Mouse (Mus musculus) limb, embryonic 13.5 days (tissue): ENCODE results near the gene Mpped1. TPM values are rescaled to one million over a fixed set of nuclear protein-coding genes. Genes with fewer than 3 reads are reported as not detected.

Experiments used
- ATAC-seq: fragments of 200-750 bp; cut with Nextera tagmentation; 2 replicates; pipeline ENCODE4 v1.8.0; 2017; ENCODE audit warnings: low read depth, moderate number of reproducible peaks, moderate TSS enrichment; ENCODE audit not compliant: low FRiP score
- H3K27ac ChIP-seq: fragments of 300-500 bp; sonication (generic); 2 replicates; pipeline ENCODE4 v1.5.1; 2015; ENCODE audit warnings: inconsistent platforms, mild to moderate bottlenecking, moderate library complexity
- H3K27me3 ChIP-seq: fragments of 300-500 bp; sonication (generic); 2 replicates; pipeline ENCODE4 v1.6.1; 2015; ENCODE audit warnings: mild to moderate bottlenecking, inconsistent platforms
- H3K36me3 ChIP-seq: fragments of 300-500 bp; sonication (generic); 2 replicates; pipeline ENCODE4 v1.6.1; 2015; ENCODE audit warnings: inconsistent platforms, mild to moderate bottlenecking, moderate library complexity
- H3K4me1 ChIP-seq: fragments of 300-500 bp; sonication (generic); 2 replicates; pipeline ENCODE4 v1.6.1; 2015; ENCODE audit warnings: inconsistent platforms
- H3K4me2 ChIP-seq: fragments of 300-500 bp; sonication (generic); replicated peaks from 2 replicates; pipeline ENCODE4 v1.6.1; 2015; ENCODE audit warnings: inconsistent platforms, mild to moderate bottlenecking, moderate library complexity
- H3K4me3 ChIP-seq: fragments of 300-500 bp; sonication (generic); 2 replicates; pipeline ENCODE4 v1.5.1; 2015; ENCODE audit warnings: moderate library complexity, mild to moderate bottlenecking, inconsistent platforms
- H3K9ac ChIP-seq: fragments of 300-500 bp; sonication (generic); 2 replicates; pipeline ENCODE4 v1.6.1; 2015; ENCODE audit warnings: mild to moderate bottlenecking, inconsistent platforms
- H3K9me3 ChIP-seq: fragments of 300-500 bp; sonication (generic); 2 replicates; pipeline ENCODE4 v1.6.1; 2016; ENCODE audit warnings: inconsistent platforms
- WGBS: fragments of 180-500 bp; shearing (Covaris S2); methylation state at CpG from one replicate; pipeline ENCODE4 v1.1.7; 2015; 5-methylcytosine and 5-hydroxymethylcytosine counted together
- polyA plus RNA-seq: library from polyadenylated mRNA; unstranded; fragments of >200 nt; fragmentation: Nextera tagmentation; extraction: Ambion mirVana; gene quantifications from 2 replicates; pipeline ENCODE4 v1.2.1, GENCODE M21; 2015

The Mpped1 gene
- polyA plus RNA-seq, 1 experiment from 2014 or later, result 9.3 TPM

DNA sequence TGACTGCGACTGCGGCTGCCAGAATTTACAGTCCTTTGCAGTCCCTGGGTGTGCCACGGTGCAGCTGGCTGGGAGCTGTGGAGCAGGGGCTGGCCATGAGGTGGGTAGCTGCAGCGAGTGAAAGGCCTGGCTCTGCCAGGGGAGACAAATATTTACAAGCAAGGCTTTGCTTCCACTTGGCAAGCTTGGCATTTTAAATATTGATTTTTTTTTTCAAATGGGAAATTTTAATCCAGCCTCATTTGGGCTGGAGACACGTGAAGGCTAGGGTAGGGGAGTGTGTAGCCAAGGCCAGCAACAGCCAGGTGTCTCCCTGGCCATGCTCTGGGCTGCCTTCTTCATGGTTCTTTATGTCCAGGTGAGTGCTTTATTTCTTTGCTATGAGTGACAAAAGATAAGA, 21.7 kb downstream of the Mpped1 start:
- no peak for ATAC-seq

DNA sequence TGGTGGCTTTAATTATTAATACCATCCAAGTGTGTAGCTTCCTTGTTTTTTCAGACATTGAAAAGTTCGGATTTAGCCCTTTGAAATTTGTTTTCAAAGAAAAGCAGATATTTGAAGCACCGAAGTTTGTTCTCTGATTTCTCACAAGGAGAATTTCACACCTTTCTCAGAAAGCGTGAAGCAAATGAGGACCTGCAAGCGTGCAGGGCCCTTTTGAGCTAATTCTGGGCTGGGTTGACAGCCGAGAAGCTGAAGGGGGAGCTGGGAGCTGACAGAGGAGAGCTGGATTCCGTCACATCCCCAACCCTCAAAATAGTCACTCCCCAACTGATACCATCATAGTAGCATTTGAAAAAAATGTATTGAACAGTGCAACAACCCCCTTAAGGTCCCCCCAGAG, 34.8 kb downstream of the Mpped1 start:
- no peaks in the 10 kb centered on the region; the same call in 1 of the 2 replicates for H3K9me3 ChIP-seq

More for the DNA sequence above, 21.7 kb downstream of the Mpped1 start:
- no peaks in the 10 kb centered on the region for H3K36me3 ChIP-seq
- no peak overlapping the region for H3K27ac ChIP-seq
- no peaks in the 10 kb centered on the region for H3K27me3 ChIP-seq
- no peak overlapping the region for H3K4me2 ChIP-seq
- H3K9me3 ChIP-seq, result no peaks in the 10 kb centered on the region
- 58% methylated on average over 5 of the region's 5 CpGs for WGBS
- no peak overlapping the region for H3K4me3 ChIP-seq
- 0 out of 2 replicates have a peak, but pooled peaks cover 10% of the 10 kb centered on the region for H3K4me1 ChIP-seq
- H3K9ac ChIP-seq, result no peak overlapping the region

DNA sequence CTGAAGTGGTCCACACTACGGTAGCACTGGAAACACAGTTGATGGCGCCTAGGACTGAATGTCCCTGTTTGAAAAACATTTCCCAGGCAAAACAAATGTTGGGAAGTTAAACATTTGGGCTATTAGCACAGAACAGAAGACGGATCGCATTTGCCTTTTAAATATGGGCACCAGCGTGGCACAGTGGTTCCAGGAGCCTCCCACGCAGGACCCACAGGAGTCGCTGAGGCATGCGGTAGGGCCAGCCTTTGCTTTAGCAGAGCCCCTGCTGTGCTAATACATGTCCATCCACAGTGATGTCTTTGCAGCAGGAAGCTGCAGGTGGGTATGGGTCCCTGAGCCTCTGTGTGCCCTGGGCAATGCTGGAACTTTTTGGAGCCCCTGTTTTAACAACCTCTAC, 48.7 kb downstream of the Mpped1 start:
- Histone ChIP-seq H3K9ac (no peak overlapping the region), H3K27ac (no peak overlapping the region), H3K4me2 (no peak overlapping the region), H3K9me3 (no peaks in the 10 kb centered on the region), H3K27me3 (no peaks in the 10 kb centered on the region), H3K4me3 (no peak overlapping the region), H3K4me1 (no peaks in the 10 kb centered on the region), H3K36me3 (no peaks in the 10 kb centered on the region)
- ATAC-seq, result no peak
- 88% methylated on average over 8 of the region's 8 CpGs for WGBS

More for the DNA sequence above, 34.8 kb downstream of the Mpped1 start:
- Histone ChIP-seq H3K36me3 (no peaks in the 10 kb centered on the region), H3K27me3 (no peaks in the 10 kb centered on the region), H3K4me1 (no peaks in the 10 kb centered on the region), H3K9ac (no peak overlapping the region), H3K4me3 (no peak overlapping the region), H3K27ac (no peak overlapping the region), H3K4me2 (no peak overlapping the region)
- no peak for ATAC-seq
- WGBS, result 65% methylated on average over 6 of the region's 6 CpGs

DNA sequence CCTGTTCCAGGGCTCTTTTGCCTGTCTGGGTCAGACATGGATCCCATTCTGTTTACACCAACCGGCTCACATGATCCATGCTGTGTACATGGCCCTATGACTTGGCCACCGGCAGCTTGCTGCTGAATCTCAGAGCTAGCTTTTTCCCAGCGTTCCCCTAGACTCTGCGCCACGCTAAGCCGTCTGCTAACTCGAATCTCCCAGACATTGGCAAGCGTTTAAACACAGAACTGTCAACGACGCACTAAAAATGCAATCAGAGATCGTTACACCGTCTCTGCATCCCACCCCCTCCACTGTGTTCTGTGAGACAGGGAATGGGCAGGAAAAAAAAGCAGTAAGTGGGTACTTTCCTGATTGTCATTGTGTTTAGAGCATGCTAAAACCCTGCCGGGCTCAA, 50.0 kb downstream of the Mpped1 start:
- Histone ChIP-seq H3K4me3 (no peak overlapping the region), H3K4me1 (no peaks in the 10 kb centered on the region), H3K27me3 (no peaks in the 10 kb centered on the region), H3K36me3 (no peaks in the 10 kb centered on the region), H3K4me2 (no peak overlapping the region), H3K9ac (no peak overlapping the region), H3K9me3 (peaks cover 5% of the 10 kb centered on the region; the same call in 1 of the 2 replicates), H3K27ac (no peak overlapping the region)
- WGBS, result 51% methylated on average over 13 of the region's 13 CpGs
- no peak for ATAC-seq

DNA sequence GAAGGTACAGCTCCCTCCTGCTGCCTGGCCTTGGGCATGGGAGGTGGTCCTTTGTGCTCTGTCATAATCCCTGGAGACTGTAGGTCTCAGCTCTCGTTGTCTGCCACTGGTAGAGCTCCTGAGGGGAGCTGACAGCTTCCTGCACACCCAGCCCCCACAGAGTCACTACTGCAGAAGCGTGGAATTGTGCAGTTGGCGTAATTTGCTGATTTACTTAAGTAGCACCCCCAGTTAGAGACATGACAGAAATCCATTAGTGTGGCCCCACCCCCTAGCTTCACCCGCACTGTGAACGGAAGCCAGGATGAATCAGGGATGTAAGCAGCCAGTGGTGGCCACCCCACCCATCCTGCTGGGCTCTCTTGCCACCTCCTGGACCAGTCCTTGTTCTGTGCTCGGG, 53.0 kb downstream of the Mpped1 start:
- Histone ChIP-seq H3K27ac (no peak overlapping the region), H3K9me3 (peaks cover 5% of the 10 kb centered on the region; the same call in 1 of the 2 replicates), H3K9ac (no peak overlapping the region), H3K27me3 (no peaks in the 10 kb centered on the region), H3K4me2 (no peak overlapping the region), H3K4me3 (no peak overlapping the region), H3K4me1 (no peaks in the 10 kb centered on the region), H3K36me3 (no peaks in the 10 kb centered on the region)
- 61% methylated on average over 6 of the region's 6 CpGs for WGBS
- ATAC-seq, result no peak

DNA sequence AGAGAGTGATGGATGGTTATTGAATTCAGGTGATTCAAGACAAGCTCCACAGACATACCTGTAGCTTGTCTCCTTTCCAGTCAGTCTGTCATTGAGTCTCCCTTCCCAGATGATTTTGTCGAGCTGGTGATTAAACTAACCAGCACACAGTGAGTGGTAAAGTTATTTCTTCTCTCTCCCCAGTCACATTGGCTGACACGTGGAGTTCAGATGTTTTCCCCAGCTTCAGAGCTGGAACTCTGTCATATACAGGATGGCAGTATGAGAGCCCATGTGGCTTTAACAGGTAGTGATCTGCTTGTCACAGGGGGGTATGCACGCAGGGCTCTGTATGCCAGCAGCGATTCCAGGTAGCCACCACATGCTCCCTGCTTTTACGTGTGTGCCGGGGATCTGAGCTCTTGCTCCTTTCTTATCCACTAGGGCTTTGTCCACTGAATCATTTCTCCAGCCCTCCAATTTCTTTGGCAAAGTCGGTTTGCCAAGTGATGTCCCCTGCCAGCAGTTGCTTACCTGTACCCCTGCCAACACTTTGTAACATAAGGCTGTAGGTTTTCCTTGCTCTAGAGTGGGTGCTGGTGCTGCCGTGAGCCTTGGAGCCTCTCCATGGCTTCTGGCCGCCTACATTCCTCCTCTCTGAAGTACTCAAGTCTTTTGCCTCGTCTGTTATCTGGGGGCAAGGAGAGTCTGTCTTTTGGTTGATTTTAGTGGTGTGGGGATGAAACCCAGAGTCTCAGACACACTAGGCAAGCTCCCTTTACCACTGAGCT, 61.9 kb downstream of the Mpped1 start:
- 63% methylated on average over 10 of the region's 10 CpGs for WGBS
- no peak overlapping the region for H3K4me2 ChIP-seq
- no peak overlapping the region for H3K27ac ChIP-seq
- no peaks in the 10 kb centered on the region for H3K4me1 ChIP-seq
- no peak overlapping the region for H3K4me3 ChIP-seq
- H3K36me3 ChIP-seq, result no peaks in the 10 kb centered on the region
- no peak for ATAC-seq
- H3K9ac ChIP-seq, result no peak overlapping the region
- no peaks in the 10 kb centered on the region for H3K9me3 ChIP-seq
- peaks cover 18% of the 10 kb centered on the region for H3K27me3 ChIP-seq

DNA sequence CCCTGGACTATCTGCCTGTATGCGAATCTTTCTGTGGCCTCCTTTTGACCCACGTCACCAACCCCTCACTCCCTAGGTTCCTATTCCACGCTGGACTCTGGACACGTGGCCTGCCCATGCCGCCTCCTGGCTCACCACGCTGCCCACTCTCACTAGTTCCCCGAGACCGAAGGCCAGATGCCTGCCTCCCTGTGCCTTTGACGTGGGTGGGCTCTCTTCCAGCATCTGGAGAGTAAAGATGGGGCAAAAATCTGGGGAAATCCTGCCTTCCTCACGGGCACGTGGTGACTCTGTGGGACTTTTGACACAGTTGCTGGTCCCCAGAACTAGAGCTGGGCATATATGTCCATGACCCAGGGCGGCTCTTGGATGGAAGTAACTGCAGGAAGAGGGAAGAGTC, 63.2 kb downstream of the Mpped1 start:
- H3K4me3 ChIP-seq, result no peak overlapping the region
- H3K4me1 ChIP-seq, result no peaks in the 10 kb centered on the region
- no peak overlapping the region for H3K9ac ChIP-seq
- H3K4me2 ChIP-seq, result no peak overlapping the region
- H3K27ac ChIP-seq, result no peak overlapping the region
- no peaks in the 10 kb centered on the region for H3K36me3 ChIP-seq
- no peaks in the 10 kb centered on the region for H3K9me3 ChIP-seq
- ATAC-seq, result no peak
- WGBS, result 76% methylated on average over 12 of the region's 12 CpGs
- peaks cover 18% of the 10 kb centered on the region for H3K27me3 ChIP-seq

DNA sequence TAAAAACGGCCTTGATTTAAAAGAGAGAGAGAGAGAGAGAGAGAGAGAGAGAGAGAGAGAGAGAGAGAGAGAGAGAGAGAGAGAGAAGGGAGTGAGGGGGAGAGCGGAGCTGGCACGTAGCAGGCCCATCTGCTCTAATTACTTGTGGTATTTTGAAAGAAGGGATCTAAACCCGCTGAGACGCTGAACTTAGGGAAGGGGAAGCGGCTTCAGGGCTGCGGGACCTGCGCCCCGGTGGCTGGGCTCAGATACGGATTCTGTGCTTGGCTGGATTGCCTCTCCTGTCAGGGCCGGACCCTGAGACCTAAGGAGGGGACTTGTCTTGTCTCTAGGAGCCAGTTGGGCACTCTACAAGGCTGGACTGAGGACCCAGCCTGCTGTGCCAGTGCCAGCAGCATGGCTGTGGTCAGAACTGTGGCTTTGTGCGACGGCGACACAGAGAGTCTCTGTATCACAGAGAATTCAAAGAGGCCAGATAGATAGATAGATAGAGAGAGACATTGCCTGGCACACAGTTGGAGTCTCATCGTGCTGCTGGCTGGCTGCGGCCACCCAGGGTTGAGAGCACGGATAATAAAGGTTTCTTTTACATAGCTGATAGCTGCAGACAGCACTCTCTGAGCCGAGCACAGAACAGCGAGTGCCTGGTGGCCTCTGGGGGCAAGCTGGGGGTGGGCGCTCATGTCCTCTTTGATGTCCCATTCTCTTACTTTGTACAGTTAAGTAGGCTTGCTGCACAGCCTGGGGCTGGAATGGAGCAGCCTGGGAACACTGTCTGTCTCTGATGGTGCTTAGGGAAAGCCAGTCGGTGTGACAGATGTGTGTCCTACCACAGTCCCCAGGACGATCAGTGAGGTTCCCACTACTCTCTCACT, 63.9 kb downstream of the Mpped1 start:
- WGBS, result 39% methylated on average over 22 of the region's 22 CpGs
- H3K4me1 ChIP-seq, result no peaks in the 10 kb centered on the region
- H3K27ac ChIP-seq, result no peak overlapping the region

DNA sequence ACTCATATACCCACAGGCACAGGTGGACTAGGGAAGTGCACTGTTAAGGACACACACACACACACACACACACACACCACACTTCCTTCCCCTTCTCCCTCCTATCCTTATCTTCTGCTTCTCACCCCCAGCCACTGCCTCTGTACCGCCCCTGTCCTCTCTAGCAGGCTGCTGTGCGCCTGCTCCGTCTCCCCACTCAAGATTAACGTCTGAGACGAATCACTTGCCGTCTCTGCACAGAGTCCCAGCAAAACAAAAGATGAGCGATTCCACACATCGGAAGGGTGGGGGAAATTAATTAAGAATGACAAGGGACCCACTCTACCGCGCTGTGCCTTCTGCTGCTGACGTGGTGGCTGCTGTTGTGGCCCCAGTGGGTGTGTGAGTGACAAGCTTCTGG, 66.5 kb downstream of the Mpped1 start:
- peaks cover 11% of the 10 kb centered on the region for H3K27me3 ChIP-seq
- no peaks in the 10 kb centered on the region for H3K4me1 ChIP-seq
- no peaks in the 10 kb centered on the region for H3K9me3 ChIP-seq
- no peaks in the 10 kb centered on the region for H3K36me3 ChIP-seq
- no peak overlapping the region for H3K4me3 ChIP-seq
- H3K9ac ChIP-seq, result no peak overlapping the region
- H3K27ac ChIP-seq, result no peak overlapping the region
- 79% methylated on average over 11 of the region's 11 CpGs for WGBS
- no peak overlapping the region for H3K4me2 ChIP-seq
- no peak for ATAC-seq

More for the DNA sequence above, 63.9 kb downstream of the Mpped1 start:
- H3K9me3 ChIP-seq, result no peaks in the 10 kb centered on the region
- no peak overlapping the region for H3K9ac ChIP-seq
- no peak for ATAC-seq
- H3K27me3 ChIP-seq, result peaks cover 18% of the 10 kb centered on the region
- no peak overlapping the region for H3K4me2 ChIP-seq
- no peak overlapping the region for H3K4me3 ChIP-seq
- no peaks in the 10 kb centered on the region for H3K36me3 ChIP-seq

DNA sequence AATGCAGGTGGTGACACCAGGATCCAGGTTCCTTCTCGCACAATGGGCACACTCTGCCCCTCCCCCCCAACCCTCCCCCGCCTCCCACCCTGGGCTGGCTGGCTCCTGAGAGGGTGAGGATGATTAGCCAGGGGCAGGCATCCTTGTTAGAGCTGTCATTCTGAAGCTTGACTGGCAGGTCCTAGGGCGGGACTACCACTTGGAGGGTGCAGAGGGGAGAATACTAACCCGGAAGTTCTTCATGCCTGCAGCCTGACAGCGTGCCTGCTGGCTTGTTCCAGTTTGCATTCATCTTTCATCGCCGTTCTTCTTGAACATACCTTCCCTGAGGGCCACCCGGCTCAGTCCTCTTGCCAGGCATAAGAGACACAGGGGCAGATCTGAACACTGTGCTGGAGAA, 67.3 kb downstream of the Mpped1 start:
- no peaks in the 10 kb centered on the region for H3K4me1 ChIP-seq

DNA sequence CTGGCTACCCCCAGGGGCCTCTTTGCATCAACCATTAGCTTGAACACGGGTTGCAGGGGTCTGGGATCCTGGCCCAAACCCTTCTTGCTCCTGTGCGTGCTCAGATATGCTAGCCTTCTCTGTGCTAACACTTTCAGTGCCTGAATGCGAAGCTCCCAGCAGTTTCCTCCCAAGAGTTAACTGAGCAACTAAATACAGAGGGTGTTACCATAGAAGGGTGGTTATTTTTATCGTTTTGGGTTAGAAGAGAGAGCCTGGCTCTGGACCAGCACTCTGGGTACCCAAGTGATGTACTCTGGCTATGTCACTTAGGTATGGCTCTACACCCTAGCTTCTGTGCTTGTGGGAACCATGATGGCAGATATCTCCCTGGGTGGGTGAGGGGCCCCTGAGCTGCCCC, 68.2 kb downstream of the Mpped1 start:
- no peaks in the 10 kb centered on the region for H3K4me1 ChIP-seq
- WGBS, result 59% methylated on average over 4 of the region's 4 CpGs
- no peak overlapping the region for H3K4me3 ChIP-seq
- no peaks in the 10 kb centered on the region for H3K9me3 ChIP-seq
- ATAC-seq, result no peak
- no peaks in the 10 kb centered on the region for H3K36me3 ChIP-seq
- H3K27ac ChIP-seq, result no peak overlapping the region
- H3K4me2 ChIP-seq, result no peak overlapping the region
- H3K9ac ChIP-seq, result no peak overlapping the region
- peaks cover 4% of the 10 kb centered on the region for H3K27me3 ChIP-seq

More for the DNA sequence above, 67.3 kb downstream of the Mpped1 start:
- H3K4me3 ChIP-seq, result no peak overlapping the region
- H3K27ac ChIP-seq, result no peak overlapping the region
- H3K36me3 ChIP-seq, result no peaks in the 10 kb centered on the region
- H3K4me2 ChIP-seq, result no peak overlapping the region
- ATAC-seq, result no peak
- WGBS, result 43% methylated on average over 8 of the region's 8 CpGs
- H3K9me3 ChIP-seq, result no peaks in the 10 kb centered on the region
- H3K27me3 ChIP-seq, result peaks cover 9% of the 10 kb centered on the region
- no peak overlapping the region for H3K9ac ChIP-seq

DNA sequence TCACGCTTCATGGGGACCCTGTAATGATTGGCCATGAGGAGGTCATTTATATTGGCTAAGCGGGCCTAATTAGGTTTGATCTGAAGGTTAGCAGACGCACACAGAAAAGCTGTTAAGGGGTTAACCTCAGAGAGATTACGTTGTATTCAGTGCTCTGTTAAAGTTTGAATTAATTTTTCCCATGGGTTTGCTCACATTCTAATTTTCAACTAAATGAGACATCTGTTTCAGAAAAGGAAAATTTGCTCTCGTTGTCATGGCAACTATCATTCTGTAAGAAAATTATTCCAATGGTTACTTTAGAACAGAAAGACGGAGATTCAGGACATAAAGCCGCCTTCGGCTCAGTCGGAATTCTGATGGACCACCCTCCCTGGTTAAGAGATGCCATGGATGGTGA, 68.9 kb downstream of the Mpped1 start:
- Histone ChIP-seq H3K27me3 (peaks cover 2% of the 10 kb centered on the region), H3K4me2 (no peak overlapping the region), H3K27ac (no peak overlapping the region), H3K9me3 (no peaks in the 10 kb centered on the region), H3K4me3 (no peak overlapping the region), H3K36me3 (no peaks in the 10 kb centered on the region), H3K9ac (no peak overlapping the region), H3K4me1 (no peaks in the 10 kb centered on the region)
- ATAC-seq, result no peak
- WGBS, result 58% methylated on average over 9 of the region's 9 CpGs
